Mouse (Mus musculus): ENCODE measurements around the gene Hecw2.

DNA sequence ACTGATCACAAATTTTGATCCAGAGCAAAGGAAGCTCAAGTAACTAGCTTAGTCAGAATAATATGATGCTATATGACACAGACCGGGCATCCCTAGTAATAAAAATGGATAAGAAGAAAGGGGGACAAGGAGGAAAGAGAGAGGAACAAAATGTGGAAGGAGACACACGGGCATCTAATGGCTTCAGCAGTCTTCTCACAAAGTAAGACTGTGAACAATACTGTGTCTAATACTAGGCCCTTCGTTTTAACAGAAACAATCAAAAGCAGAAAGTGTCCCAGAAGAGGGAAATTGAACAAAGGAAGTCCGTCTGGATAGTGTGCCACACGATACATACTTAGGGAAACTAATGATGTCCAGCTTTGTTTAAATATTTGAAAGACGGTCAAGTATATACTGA is 419.9 kb downstream of the Hecw2 start:
- no peak for TF ChIP-seq CTCF (conservative IDR thresholded peaks at IDR 0.05; ENCODE audit: insufficient read depth, insufficient read length, low read depth, low read length)
- TF ChIP-seq POLR2A (IDR thresholded peaks at IDR 0.05; ENCODE audit: low read depth, low read length) = no peak

Measured in kidney, adult 2 months (tissue).